Mouse (Mus musculus) hematopoietic stem cell, adult 5-6 weeks (primary cell): ENCODE measurements around the gene Sypl. TPM values are rescaled to one million over a fixed set of nuclear protein-coding genes. Genes with fewer than 3 reads are reported as not detected.

Source experiments
- ATAC-seq, 2 experiments: fragments of 125-278 bp in 1 of 2; replicated peaks in 1 of 2; 2 replicates each; pipeline ENCODE4 v1.8.0; 2016 to 2017; ENCODE audit warnings: inconsistent platforms in 2 of 2, mild to moderate bottlenecking in 2 of 2, moderate number of reproducible peaks in 2 of 2, low read depth in 1 of 2, moderate TSS enrichment in 1 of 2; ENCODE audit not compliant: low FRiP score in 2 of 2, poor library complexity in 2 of 2, severe bottlenecking in 2 of 2, insufficient read depth in 1 of 2, low TSS enrichment in 1 of 2
- total RNA-seq: library from RNA; stranded (forward); fragments of 172-1452, 232-1000 nt; gene quantifications from 2 replicates; pipeline ENCODE4 v1.2.3, GENCODE M21; 2017

Gene Sypl
- total RNA-seq, 1 experiment from 2014 or later = 83.2 TPM

DNA sequence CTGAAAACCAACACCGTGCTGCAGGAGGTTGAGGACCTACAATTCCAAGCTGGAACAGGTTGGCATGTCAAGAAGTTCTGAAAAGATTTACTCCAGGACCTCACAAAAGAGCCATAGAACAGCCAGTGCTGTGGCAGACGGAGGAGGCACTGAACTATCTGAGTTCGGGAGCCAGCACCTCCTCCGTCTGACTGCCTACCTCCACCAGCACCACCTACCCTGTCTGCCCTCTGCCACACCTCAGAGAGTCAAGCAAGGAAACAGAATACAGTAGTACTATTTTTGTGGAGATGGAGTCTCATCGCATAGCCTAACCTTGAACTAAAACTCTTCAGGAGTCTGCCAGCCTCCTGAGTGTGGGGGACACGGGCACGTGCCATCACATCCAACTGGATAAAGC lies 23.1 kb upstream of the Sypl start:
- no peak for ATAC-seq

DNA sequence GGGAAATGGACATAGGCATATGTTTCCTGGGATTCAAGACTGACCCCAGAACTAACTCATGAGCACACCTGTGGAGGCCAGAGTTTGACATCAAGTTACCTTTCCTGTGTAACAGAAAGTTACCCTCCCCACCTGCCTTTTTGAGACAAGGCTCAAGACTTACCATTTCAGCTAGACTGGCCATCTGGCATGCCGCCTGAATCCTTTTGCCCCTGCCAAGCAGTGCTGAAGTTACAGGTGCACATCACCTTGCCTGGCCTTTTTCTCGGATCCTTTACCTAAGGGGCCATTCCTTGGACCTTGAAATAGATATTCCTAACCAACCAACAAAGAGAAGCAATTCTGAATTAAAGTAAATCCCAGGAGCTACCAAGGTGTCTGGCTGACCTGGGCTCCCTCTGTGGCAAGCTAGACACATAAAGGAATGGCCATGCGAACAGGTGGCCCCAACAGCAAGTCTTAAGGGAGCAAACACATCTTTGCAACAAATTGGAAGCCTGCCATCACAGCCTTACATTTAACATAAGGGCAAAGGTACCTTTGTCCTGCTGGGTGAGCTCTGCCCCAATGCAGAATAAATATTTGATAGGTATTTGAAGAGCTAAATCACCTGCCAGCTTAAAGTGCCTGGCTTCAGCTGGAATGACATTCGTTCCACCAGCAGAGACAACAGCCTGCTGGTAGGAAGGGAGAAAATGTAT lies 17.3 kb upstream of the Sypl start:
- no peak for ATAC-seq

DNA sequence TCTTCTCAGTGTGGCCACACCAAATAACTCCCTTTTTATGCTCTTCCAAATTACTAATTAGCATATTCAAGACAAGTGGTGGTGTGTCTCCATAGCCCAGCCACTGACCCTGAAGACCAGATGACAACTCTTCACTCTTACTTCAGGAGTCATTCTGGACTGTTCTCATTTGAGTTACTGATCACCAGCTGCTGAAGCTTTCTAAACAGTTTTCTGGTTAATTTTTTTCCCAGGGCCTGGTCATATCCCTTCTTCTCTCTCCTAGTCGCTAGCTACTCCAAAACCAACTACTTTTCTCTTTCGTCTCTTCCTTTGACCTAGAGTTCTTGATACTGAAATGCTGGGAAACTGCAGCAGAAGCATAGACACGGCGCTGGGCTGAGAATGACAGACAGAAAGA lies 12.6 kb upstream of the Sypl start:
- no peak for ATAC-seq

DNA sequence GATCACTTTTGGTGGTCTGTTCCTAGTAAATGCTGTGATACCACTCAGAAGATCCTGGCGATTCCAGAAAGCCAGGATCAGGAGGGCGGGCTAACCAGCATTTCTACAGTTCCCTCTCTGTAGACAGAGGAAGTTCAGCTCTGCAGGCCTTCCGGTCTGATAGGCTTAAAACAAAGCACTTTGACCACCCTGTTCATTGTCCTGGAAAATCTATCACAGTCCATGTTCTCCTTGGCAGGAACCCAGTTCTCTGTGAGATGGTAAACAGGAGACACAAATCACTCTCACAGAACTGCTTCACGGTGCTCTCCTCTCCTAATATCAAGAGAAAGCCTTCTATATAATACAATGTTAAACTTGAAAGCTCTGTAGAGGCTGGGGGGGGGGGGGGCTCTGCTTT lies 10.3 kb upstream of the Sypl start:
- ATAC-seq = no peak

DNA sequence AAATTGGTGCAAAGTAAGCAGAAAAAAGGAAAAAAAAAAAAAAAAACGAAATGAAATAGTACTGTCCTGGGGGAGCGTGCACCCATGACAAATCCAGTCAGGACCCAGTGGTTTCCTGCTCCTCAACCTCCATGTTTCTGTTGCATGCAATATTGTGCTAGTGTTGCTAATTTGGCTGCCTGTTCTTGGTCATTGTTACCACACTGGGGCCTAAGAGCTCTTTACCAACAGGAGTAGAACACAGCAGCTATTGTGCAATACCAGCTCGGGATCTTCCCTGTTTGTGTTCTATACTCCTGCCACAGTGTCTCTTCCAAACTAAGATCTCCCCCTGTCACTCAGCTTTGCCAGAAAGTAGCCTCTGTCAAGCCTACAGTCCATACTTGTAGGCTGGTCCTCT lies 9.7 kb upstream of the Sypl start:
- ATAC-seq = peak; percentile 32 to 64; a peak in 2 of 4 replicates

DNA sequence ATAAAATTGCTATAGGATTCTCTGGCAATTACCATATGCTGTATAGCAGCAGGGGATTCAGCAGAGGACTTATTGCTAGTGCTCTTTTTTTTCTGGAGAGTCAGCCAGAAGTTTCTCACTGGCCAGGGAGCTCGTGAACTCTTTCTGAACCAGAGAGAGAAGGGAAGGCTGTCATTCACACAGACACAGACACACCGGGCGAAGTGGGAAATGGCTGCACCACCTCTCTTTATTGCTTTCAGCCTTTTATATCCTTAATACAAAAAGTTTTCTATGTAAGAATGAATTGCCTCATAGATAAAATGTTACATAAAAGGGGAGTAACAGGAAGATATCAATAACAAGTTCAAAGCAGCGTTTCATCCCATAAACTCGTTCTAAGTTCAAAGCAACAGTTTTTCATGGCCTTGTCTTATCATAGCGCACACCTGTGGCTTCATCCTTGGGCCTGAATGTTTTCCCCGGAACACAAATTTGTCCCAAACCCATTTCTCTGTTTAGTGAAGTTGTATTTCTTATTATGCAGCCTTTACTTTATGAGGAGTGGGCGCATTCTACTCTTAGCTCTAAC lies 8.7 kb upstream of the Sypl start:
- no peak for ATAC-seq

DNA sequence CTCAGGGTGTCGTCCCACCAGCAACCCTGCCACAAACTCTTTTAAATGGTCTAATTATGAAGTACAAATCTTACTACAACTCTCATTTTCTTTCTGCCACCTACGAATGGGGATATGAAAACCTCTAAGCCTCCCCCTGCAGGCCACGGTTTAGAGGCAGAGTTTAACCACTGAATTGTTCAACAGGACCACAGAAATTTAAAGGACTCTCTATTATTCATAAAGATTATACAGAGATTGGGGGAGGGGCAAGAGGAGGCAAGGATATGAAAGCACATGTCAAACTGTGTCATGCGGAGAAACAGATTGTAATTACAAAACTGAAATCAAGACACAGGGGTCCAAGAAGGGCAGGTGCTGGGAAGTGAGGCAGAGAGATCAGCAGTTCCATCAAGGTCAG lies 7.3 kb upstream of the Sypl start:
- ATAC-seq = no peak

DNA sequence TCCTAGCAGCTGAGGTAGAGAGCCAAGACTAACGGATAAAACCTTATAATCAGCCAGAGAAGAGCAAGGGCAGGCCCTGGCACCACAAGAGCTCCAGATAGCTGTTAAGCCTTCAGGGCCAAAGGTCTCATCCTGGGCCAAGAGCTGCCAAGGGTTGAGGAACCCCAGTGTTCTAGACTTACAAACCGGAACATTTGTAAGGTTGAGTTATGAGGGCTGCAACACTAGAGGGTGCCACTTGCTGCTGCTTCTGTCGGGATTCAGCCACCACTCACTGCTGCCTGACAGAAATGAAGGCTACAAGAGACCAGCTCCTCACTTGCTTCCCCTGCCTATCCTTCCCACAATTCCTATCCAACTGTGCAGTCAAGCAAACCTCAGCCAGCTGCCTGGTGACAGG lies 1.3 kb upstream of the Sypl start:
- peak; percentile 43 to 47; a peak in 2 of 4 replicates for ATAC-seq

DNA sequence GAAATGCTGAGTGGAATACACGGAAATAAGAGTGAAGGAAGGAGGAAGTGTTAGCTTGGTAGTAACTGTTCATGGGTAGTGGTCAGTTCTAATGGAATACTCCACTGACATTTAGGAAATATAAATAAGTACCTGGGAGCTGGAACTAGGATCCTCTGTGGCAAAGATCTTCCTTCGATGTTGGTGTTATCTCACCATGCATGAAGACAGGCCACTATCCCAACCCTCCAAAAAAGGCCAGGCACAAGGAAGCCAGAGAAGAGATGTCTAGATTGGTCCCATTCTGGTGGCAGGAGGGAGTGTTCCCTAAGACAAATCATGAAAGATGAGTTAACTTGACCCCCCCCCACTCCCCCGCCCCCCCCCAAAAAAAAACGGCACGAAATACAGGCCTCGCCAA lies 625 bp upstream of the Sypl start:
- ATAC-seq = no peak

DNA sequence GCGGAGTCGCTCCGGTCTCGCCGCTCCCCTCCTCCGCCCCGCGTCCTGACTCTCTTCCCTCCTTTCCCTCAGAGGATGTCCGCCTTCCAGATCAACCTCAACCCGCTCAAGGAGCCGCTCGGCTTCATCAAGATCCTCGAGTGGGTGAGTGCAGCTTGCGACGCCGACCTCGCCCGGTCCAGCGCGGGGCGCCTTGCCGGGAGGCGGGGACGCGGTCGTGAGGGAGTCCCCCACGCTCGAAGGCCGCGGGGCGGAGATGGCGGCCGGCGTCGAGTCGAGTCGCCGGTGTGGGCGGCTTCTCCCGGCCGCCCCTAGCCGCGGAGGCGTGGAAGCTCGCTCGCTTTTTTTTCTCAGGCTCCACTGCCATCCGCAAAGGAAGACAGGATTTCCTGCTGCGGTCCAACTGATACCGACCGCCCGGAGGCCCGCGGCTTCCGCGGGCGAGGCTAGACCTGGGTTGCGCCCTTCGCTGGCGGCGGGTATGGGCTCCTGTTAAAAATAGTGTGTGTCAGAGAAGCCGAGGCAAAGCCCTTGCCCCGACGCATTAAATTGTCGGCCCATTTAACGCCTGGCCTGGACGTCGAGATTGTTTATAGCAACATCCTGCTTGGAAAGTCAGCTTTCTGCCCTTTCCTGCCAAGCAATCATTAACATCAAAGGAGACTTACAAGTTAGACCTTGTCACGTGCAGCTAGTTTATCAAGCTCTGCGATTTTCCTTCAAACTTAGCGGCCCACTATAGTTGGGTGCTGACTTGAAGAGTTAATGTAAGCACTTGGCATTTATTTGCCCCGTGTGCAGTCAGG lies 728 bp downstream of the Sypl start:
- peak; percentile 59 for ATAC-seq

DNA sequence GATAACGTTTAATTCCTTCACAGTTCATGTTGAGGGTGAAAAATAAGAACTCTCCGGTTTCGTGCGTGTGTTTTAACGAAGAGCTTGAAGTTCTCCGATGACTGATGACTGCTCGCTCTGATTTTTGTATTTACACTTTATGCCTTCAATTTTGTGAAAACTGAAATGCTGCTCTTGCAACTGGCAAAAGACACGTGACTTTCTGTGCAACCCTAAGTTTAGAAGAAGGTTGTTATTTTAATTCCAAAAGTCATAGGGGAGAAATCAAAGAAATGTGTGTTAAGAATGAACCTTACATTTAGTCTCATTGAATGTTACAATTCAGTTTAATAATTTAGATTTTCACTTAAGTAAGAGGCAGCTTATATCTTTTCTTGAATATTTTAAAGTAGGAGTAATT lies 1.3 kb downstream of the Sypl start:
- no peak for ATAC-seq

DNA sequence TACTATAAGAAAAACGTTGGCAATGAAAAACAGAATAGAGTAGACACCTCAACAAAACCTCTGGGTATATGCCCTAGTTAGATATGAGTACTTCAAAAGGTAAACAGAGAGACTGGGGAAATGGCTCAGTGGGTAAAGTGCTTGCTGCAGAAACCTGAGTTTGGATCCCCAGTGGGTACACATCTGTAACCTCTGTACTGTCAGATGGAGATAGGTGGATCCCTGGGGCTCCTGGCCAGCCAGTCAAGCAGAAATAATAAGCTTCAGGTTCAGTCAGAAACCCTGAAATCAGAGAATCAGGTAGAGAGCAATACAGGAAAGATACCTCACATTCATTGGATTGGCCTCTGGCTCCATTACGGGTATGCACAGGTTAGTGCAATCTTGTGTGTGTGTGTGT lies 3.5 kb downstream of the Sypl start:
- no peak for ATAC-seq

DNA sequence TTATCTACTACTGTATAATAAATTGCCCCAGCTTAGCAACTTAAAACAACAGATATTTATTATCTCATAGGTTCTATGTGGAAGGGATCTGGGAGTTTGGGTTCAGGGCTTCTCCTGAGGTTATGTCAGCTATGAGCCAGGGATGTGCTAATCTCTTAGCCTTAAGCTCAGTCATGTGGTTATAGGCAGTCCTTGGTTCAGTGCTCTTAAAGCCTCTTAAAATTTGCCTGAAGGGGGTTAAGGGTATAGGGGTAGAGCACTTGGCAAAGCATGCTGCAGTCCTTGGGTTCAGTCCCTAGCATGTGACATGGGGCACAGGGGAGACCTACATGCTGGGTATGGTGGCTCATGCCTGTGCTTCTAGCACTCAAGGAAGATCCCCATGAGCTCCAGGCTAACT lies 8.4 kb downstream of the Sypl start:
- no peak for ATAC-seq

DNA sequence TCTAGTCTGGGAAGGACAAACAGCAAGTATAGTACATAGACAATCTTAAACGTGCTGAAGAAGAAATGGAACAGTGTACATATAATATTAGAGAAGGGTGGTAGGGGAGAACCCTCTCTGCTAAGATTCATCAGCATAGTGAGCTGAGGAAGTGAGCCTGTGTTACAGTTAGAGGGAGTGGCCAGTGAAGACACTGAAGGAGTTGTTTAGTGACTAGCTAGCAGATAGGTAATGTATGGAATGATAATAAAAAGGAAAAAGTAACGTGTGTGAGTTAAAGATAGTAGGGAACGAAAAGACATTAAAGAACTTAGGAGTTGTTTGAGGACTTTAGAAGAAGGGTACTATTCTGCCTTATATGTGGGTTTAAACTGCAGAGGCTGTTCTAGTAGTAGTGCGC lies 10.2 kb downstream of the Sypl start:
- ATAC-seq = peak in 1 of 2 experiments; percentile 54; a peak in 1 of 4 replicates

DNA sequence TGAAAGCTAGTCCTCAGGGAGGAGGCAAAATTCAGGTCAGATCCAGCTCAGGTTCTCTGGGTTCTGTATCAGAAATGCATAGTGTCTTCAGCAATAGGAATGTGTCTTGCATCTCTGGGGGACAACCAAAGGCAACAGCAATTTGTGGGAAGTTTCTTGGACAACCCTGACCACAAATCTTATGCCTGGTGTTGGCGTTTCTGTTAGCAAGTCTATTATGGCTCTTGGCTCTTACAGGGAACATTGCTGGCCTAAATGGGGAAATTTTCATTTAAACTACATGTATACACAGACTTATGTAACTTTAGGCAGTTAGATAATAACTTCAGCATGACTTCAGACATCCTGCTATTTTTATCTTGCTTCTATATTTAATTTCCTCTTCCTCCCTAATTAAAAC lies 18.6 kb downstream of the Sypl start:
- ATAC-seq = no peak

DNA sequence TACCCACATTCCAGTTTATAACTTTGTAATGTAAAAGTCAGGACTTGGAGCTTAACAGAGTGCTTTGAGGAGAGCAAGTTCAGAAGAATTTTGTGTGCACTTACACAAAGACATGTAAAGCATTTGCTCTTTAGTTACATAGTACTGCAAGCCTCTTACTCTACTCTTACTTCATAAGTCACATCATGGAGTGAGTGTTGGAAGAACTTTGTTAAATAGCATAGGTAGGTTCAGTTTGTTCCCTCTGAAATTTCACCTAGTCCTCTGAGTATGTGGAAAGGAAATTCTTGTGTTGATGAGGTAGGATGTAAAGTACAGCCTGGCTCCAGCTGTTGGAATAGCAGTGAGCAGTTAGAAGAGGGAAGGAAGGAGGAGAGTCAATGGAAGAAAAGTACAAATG lies 21.2 kb downstream of the Sypl start:
- ATAC-seq = no peak

DNA sequence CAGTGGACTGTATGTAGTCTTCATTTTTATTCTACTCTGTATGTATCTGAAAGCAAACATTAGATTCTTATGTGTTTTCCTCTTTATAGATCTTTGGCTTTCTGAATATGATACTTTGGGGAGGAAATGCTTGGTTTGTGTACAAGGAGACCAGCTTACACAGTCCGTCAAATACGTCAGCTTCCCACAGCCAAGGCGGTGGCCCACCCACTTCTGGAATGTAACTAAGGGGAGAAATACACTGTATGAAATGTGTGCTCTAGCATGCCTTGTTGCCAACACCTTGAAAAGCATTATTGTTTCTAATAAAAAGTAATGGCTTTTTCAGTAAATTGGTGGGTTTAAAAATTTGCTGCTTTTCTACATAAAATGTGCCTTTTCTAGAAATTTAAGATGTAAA lies 21.8 kb downstream of the Sypl start:
- no peak for ATAC-seq

DNA sequence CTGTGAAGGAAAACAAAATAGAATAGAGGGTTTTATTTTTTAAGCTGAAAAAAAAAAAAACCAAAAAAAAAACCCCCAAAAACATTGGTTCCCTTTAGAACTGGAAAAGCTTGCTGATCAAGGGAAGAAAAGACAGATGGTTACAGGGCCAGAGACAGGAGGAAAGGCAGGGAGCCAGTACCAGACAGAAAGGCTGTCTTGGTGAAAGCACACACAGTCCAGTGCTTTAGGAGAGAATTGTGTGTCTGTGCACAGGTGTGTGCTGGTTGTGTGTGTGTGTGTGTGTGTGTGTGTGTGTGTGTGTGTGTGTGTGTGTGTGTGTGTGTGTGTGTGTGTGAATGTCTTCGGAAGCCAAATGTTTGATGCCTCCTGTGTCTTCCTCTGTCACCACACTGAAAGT lies 28.9 kb downstream of the Sypl start:
- ATAC-seq = no peak

DNA sequence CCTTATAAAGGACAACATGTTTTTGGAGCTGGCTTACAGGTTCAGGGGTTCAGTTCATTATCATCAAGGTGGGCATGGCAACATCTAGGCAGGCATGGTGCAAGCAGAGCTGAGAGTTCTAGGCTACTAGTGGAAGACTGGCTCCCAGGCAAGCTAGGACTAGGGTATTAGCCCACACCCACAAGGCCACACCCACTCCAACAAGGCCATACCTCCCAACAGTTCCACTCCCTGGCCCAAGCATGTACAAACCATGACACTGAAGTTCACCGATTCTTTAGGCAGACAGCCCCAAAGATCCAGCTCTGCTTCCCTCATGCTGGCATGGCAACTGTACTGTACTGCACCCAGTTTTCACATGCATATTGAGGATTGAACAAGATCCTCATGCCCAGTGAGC lies 29.4 kb downstream of the Sypl start:
- no peak for ATAC-seq
